Mouse (Mus musculus) embryonic fibroblast, embryonic 13.5 days (primary cell): ENCODE results near the gene Nudt3. TPM values are rescaled to one million over a fixed set of nuclear protein-coding genes. Genes with fewer than 3 reads are reported as not detected.
"Not testable (repeated sequence)": the region's sequence is repeated elsewhere in the genome, so short reads cannot be mapped to it uniquely, and the experiment has no call there.

ENCODE experiments used
- H3K27ac ChIP-seq: 2 replicates; pipeline ENCODE4 v1.5.1; 2012; ENCODE audit warnings: low read length, control low read depth, inconsistent platforms; ENCODE audit not compliant: insufficient read depth
- H3K4me1 ChIP-seq: 2 replicates; pipeline ENCODE4 v1.6.1; 2011; ENCODE audit warnings: low read length; ENCODE audit not compliant: control insufficient read depth, insufficient read depth
- H3K4me3 ChIP-seq: 2 replicates; pipeline ENCODE4 v1.5.1; 2011; ENCODE audit warnings: mild to moderate bottlenecking, control low read depth, low read length; ENCODE audit not compliant: insufficient read depth
- CTCF ChIP-seq: IDR thresholded peaks from 2 replicates; pipeline ENCODE4 v1.5.1; 2011; ENCODE audit warnings: mild to moderate bottlenecking, control low read depth, low read length, moderate library complexity, borderline replicate concordance; ENCODE audit not compliant: insufficient read depth
- POLR2A ChIP-seq: IDR thresholded peaks from 2 replicates; pipeline ENCODE4 v1.6.1; 2011; ENCODE audit warnings: low read depth, mild to moderate bottlenecking, control low read depth, low read length, moderate library complexity
- polyA plus RNA-seq: library from polyadenylated mRNA; stranded (reverse); fragments of >200 nt; gene quantifications from 2 replicates; pipeline ENCODE4 v1.2.4, GENCODE M21; 2011; ENCODE audit warnings: low read depth; ENCODE audit not compliant: missing spikeins, insufficient read length

Gene Nudt3
- polyA plus RNA-seq, 1 experiment = 131 TPM

- no peak for TF ChIP-seq CTCF
- no peak for TF ChIP-seq POLR2A
- no peak overlapping the region for H3K4me3 ChIP-seq
- no peak overlapping the region for H3K27ac ChIP-seq
- H3K4me1 ChIP-seq = no peaks in the 10 kb centered on the region
Observed at GRCm38 (mm10) chr17:27652046-27652790, 28.9 kb upstream of the Nudt3 start.

- Histone ChIP-seq H3K4me3 (no peak overlapping the region), H3K27ac (no peak overlapping the region), H3K4me1 (no peaks in the 10 kb centered on the region)
- TF ChIP-seq CTCF (no peak), POLR2A (no peak)
Observed at GRCm38 (mm10) chr17:27650586-27650985, 27.3 kb upstream of the Nudt3 start.

GRCm38 (mm10) chr17:27650160-27650559, 26.9 kb upstream of the Nudt3 start:
- H3K4me1 ChIP-seq = no peaks in the 10 kb centered on the region
- no peak for TF ChIP-seq POLR2A
- peak; percentile 96 for TF ChIP-seq CTCF

GRCm38 (mm10) chr17:27645807-27646206, 22.5 kb upstream of the Nudt3 start:
- no peak overlapping the region for H3K27ac ChIP-seq
- no peak overlapping the region for H3K4me3 ChIP-seq
- H3K4me1 ChIP-seq = no peaks in the 10 kb centered on the region
- TF ChIP-seq POLR2A (no peak), CTCF (no peak)

More at GRCm38 (mm10) chr17:27650160-27650559, 26.9 kb upstream of the Nudt3 start:
- Histone ChIP-seq H3K4me3 (no peak overlapping the region), H3K27ac (no peak overlapping the region)

- Histone ChIP-seq H3K4me3 (no peak overlapping the region), H3K27ac (no peak overlapping the region), H3K4me1 (no peaks in the 10 kb centered on the region)
- TF ChIP-seq POLR2A = no peak
- TF ChIP-seq CTCF = no peak
Observed at GRCm38 (mm10) chr17:27644572-27644971, 21.3 kb upstream of the Nudt3 start.

- no peak for TF ChIP-seq CTCF
- no peak for TF ChIP-seq POLR2A
Observed at GRCm38 (mm10) chr17:27643756-27644155, 20.5 kb upstream of the Nudt3 start.

GRCm38 (mm10) chr17:27643101-27643500, 19.8 kb upstream of the Nudt3 start:
- TF ChIP-seq CTCF = no peak
- TF ChIP-seq POLR2A = no peak
- Histone ChIP-seq H3K27ac (no peak overlapping the region), H3K4me3 (no peak overlapping the region), H3K4me1 (no peaks in the 10 kb centered on the region)

More at GRCm38 (mm10) chr17:27643756-27644155, 20.5 kb upstream of the Nudt3 start:
- Histone ChIP-seq H3K4me3 (no peak overlapping the region), H3K27ac (no peak overlapping the region), H3K4me1 (no peaks in the 10 kb centered on the region)

- no peak for TF ChIP-seq POLR2A
- Histone ChIP-seq H3K4me1 (no peaks in the 10 kb centered on the region), H3K4me3 (no peak overlapping the region), H3K27ac (no peak overlapping the region)
Observed at GRCm38 (mm10) chr17:27642491-27643062, 19.3 kb upstream of the Nudt3 start.

- not testable (repeated sequence) for H3K4me1 ChIP-seq, H3K4me3 ChIP-seq
Observed at GRCm38 (mm10) chr17:27639851-27640250, 16.6 kb upstream of the Nudt3 start.

GRCm38 (mm10) chr17:27638921-27639332, 15.6 kb upstream of the Nudt3 start:
- no peak overlapping the region for H3K4me3 ChIP-seq
- 0 out of 2 replicates have a peak, but pooled peaks cover 4% of the 10 kb centered on the region for H3K4me1 ChIP-seq
- H3K27ac ChIP-seq = no peak overlapping the region
- TF ChIP-seq POLR2A (no peak), CTCF (no peak)

More at GRCm38 (mm10) chr17:27639851-27640250, 16.6 kb upstream of the Nudt3 start:
- H3K27ac ChIP-seq = not testable (repeated sequence)
